Mouse (Mus musculus) limb, embryonic 11.5 days (tissue): ENCODE data around the gene Wdfy2. TPM values are rescaled to one million over a fixed set of nuclear protein-coding genes. Genes with fewer than 3 reads are reported as not detected.
"Not testable (repeated sequence)": the region's sequence is repeated elsewhere in the genome, so short reads cannot be mapped to it uniquely, and the experiment has no call there.

Experiments
- ATAC-seq: fragments of 200-750 bp; cut with Nextera tagmentation; 2 replicates; pipeline ENCODE4 v1.8.0; 2017; ENCODE audit warnings: low read depth; ENCODE audit not compliant: insufficient number of reproducible peaks, low FRiP score, low TSS enrichment
- DNase-seq: peaks from one replicate; pipeline ENCODE4 v3.0.0-alpha.2; 2015; ENCODE audit warnings: low spot score
- H3K27ac ChIP-seq: fragments of 300-500 bp; sonication (generic); replicated peaks from 2 replicates; pipeline ENCODE4 v1.5.1; 2014; ENCODE audit warnings: low read depth, mild to moderate bottlenecking, low read length
- H3K27me3 ChIP-seq: fragments of 300-500 bp; sonication (generic); 2 replicates; pipeline ENCODE4 v1.6.1; 2014; ENCODE audit warnings: mild to moderate bottlenecking, low read length, mixed read lengths; ENCODE audit not compliant: control insufficient read depth, insufficient read depth
- H3K36me3 ChIP-seq: fragments of 300-500 bp; sonication (generic); 2 replicates; pipeline ENCODE4 v1.6.1; 2014; ENCODE audit warnings: mild to moderate bottlenecking, low read length, moderate library complexity, mixed read lengths; ENCODE audit not compliant: control insufficient read depth, insufficient read depth
- H3K4me1 ChIP-seq: fragments of 300-500 bp; sonication (generic); 2 replicates; pipeline ENCODE4 v1.6.1; 2014; ENCODE audit warnings: low read length, mixed read lengths; ENCODE audit not compliant: control insufficient read depth, insufficient read depth
- H3K4me2 ChIP-seq: fragments of 300-500 bp; sonication (generic); 2 replicates; pipeline ENCODE4 v1.6.1; 2014; ENCODE audit warnings: low read depth, mild to moderate bottlenecking, moderate library complexity; ENCODE audit not compliant: severe bottlenecking
- H3K4me3 ChIP-seq: fragments of 300-500 bp; sonication (generic); 2 replicates; pipeline ENCODE4 v1.5.1; 2014; ENCODE audit warnings: low read depth, low read length
- H3K9ac ChIP-seq: fragments of 300-500 bp; sonication (generic); 2 replicates; pipeline ENCODE4 v1.6.1; 2014; ENCODE audit warnings: mild to moderate bottlenecking, low read length
- H3K9me3 ChIP-seq: fragments of 300-500 bp; sonication (generic); 2 replicates; pipeline ENCODE4 v1.6.1; 2016; ENCODE audit warnings: low read length; ENCODE audit not compliant: control insufficient read depth
- WGBS: fragments of 180-500 bp; shearing (Covaris S2); extraction: QIAGEN DNeasy Blood & Tissue Kit; methylation state at CpG from one replicate; pipeline ENCODE4 v1.1.7; 2014; 5-methylcytosine and 5-hydroxymethylcytosine counted together
- polyA plus RNA-seq: library from polyadenylated mRNA; unstranded; fragments of >200 nt; fragmentation: Nextera tagmentation; extraction: Ambion mirVana; gene quantifications from 2 replicates; pipeline ENCODE4 v1.2.1, GENCODE M21; 2014

The Wdfy2 gene
- polyA plus RNA-seq, 1 experiment from 2014 or later = 12.0 TPM

GRCm38 (mm10) chr14:62885146-62885545 is 47.7 kb downstream of the Wdfy2 start:
- Histone ChIP-seq H3K27ac (no peak overlapping the region), H3K9me3 (no peaks in the 10 kb centered on the region), H3K4me1 (no peaks in the 10 kb centered on the region), H3K4me2 (no peak overlapping the region; the same call in 1 of the 2 replicates), H3K9ac (no peak overlapping the region), H3K27me3 (no peaks in the 10 kb centered on the region), H3K4me3 (no peak overlapping the region), H3K36me3 (no peaks in the 10 kb centered on the region)
- 97% methylated on average over 2 of the region's 2 CpGs for WGBS
- ATAC-seq = no peak
- DNase-seq = no peak

- no peak overlapping the region for H3K27ac ChIP-seq
- H3K4me1 ChIP-seq = no peaks in the 10 kb centered on the region
- H3K9ac ChIP-seq = no peak overlapping the region
- 91% methylated on average over 3 of the region's 3 CpGs for WGBS
- no peaks in the 10 kb centered on the region for H3K9me3 ChIP-seq
- no peak for ATAC-seq
- no peak overlapping the region for H3K4me2 ChIP-seq
- no peaks in the 10 kb centered on the region for H3K27me3 ChIP-seq
- H3K36me3 ChIP-seq = no peaks in the 10 kb centered on the region
- DNase-seq = no peak
- H3K4me3 ChIP-seq = no peak overlapping the region
Observed at GRCm38 (mm10) chr14:62891401-62891800, 53.9 kb downstream of the Wdfy2 start.

DNA sequence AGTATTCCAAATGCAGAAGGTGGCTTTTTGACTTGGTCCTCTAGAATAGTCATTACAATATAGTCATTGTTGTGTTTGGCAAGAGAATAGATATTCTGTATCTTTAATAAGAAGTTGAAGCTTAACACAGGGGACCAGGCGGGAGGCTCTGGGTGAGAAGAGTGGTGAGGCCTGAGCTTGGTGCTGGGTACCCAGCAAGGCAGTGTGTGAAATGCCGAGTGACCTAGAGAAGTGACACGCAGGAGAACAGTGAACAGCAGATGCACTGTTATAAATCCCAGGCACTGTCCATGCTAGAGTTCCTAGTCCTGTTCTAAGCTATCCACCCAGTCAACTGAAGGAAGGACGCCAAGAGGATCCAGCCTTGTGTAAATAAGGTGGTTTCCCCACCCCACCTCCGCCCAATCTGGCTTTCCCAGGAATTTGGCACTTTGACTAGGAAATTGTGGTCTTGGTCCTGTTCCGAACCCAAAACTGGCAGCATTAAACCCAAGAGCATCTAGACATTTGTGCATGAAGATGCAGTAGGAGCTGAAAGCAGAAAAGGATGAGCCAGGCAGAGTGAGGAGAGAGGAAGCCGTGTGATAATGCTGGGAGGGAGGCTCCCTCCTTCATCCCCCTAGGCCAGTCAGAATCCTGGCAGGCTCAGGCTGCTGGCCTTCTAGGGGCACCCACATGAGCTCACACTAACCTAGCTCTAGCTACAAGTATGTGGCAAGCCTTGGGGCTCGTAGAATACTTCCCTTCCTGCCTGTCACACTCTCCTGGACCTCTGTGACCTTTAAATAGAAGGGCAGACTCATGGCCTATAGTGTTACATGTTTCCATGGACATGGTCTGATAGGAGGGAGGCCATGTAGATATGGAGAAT is 55.5 kb downstream of the Wdfy2 start:
- no peaks in the 10 kb centered on the region for H3K36me3 ChIP-seq
- H3K9ac ChIP-seq = no peak overlapping the region
- ATAC-seq = no peak
- H3K27me3 ChIP-seq = no peaks in the 10 kb centered on the region
- H3K4me1 ChIP-seq = no peaks in the 10 kb centered on the region
- no peak overlapping the region for H3K4me2 ChIP-seq
- DNase-seq = no peak
- H3K27ac ChIP-seq = no peak overlapping the region
- no peaks in the 10 kb centered on the region for H3K9me3 ChIP-seq
- WGBS = 70% methylated on average over 8 of the region's 8 CpGs
- H3K4me3 ChIP-seq = no peak overlapping the region

- not testable (repeated sequence) for H3K36me3 ChIP-seq, DNase-seq, H3K4me2 ChIP-seq, H3K4me3 ChIP-seq, ATAC-seq, H3K27me3 ChIP-seq, H3K4me1 ChIP-seq, H3K27ac ChIP-seq, H3K9ac ChIP-seq, H3K9me3 ChIP-seq
- 48% methylated on average over 5 of the region's 5 CpGs for WGBS
Observed at GRCm38 (mm10) chr14:62893642-62894180, 56.2 kb downstream of the Wdfy2 start.

DNA sequence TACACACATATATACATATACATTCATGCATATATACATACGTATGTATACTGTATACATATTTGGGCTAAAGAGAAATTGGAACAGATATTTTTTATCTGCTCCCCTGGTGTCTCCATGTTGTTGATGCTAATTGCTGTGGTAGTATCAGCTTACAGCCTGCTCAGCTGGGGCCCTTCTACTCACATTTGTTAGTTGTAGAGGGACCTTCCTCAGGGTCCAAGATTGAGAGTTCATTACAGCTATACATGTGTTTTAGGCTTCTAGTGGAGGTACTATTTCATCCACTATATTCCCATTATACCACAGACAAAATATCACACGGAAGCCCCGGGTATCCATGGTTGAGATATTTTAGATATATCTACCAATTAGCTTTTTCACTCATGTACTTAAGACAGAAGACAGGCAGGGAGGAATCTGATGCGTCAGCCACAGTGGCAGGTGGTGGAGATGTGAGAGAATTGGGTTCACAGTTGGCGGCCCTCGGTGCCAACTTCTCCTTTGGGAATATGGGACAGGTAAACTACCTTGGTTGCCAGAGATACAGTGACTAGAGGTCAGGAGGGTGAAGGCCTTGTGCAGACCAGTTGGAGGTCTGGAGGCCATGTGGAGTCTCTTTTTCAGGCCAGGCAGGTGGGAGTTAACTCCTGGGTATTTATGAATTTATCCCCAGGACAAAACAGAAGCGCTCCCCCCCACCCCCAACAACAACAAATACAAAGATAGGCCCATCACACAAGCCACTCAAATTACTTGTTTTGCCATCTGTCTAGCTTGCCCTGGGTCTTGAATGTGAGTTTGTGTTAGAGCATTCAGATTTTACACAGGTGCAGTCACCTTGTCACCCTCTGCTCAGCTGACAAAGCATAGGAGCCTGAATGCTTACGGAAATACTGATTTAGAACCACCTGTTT is 57.7 kb downstream of the Wdfy2 start:
- no peak for DNase-seq
- 93% methylated on average over 8 of the region's 8 CpGs for WGBS
- no peaks in the 10 kb centered on the region for H3K27me3 ChIP-seq
- no peaks in the 10 kb centered on the region for H3K36me3 ChIP-seq
- no peak for ATAC-seq
- no peaks in the 10 kb centered on the region for H3K4me1 ChIP-seq
- no peak overlapping the region for H3K4me3 ChIP-seq
- H3K9me3 ChIP-seq = no peaks in the 10 kb centered on the region
- no peak overlapping the region for H3K9ac ChIP-seq
- H3K4me2 ChIP-seq = no peak overlapping the region
- H3K27ac ChIP-seq = no peak overlapping the region

DNA sequence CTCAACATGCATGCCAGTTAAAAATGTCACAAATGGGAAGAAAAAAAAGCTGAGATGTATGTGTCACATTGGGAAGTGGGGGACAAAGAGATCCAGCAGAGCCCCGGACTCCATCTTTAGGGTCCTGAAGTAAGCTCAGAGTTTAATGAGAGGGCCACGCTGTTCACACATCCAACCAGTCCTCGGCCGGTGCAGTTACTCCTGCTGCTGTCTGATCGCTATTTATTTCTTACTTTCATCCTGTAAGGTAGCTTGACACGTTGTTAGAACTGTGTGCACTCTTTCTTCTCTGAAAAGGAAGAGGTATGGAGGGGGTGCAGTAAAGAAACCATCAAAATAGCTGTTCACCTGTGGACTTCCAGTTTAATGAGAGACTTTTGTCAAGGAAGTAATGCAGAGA is 60.6 kb downstream of the Wdfy2 start:
- Histone ChIP-seq H3K27me3 (no peaks in the 10 kb centered on the region), H3K36me3 (no peaks in the 10 kb centered on the region), H3K4me2 (no peak overlapping the region), H3K4me3 (no peak overlapping the region), H3K27ac (no peak overlapping the region), H3K9ac (no peak overlapping the region), H3K4me1 (no peaks in the 10 kb centered on the region), H3K9me3 (no peaks in the 10 kb centered on the region)
- DNase-seq = no peak
- WGBS = 86% methylated on average over 6 of the region's 6 CpGs
- no peak for ATAC-seq

- H3K9me3 ChIP-seq = no peaks in the 10 kb centered on the region
- no peaks in the 10 kb centered on the region for H3K36me3 ChIP-seq
- H3K9ac ChIP-seq = no peak overlapping the region
- H3K27me3 ChIP-seq = no peaks in the 10 kb centered on the region
- H3K4me1 ChIP-seq = no peaks in the 10 kb centered on the region
- no peak overlapping the region for H3K4me3 ChIP-seq
- WGBS = 90% methylated on average over 2 of the region's 2 CpGs
- no peak for DNase-seq
- no peak overlapping the region for H3K4me2 ChIP-seq
- no peak overlapping the region for H3K27ac ChIP-seq
- ATAC-seq = no peak
Observed at GRCm38 (mm10) chr14:62907888-62908287, 70.4 kb downstream of the Wdfy2 start.

DNA sequence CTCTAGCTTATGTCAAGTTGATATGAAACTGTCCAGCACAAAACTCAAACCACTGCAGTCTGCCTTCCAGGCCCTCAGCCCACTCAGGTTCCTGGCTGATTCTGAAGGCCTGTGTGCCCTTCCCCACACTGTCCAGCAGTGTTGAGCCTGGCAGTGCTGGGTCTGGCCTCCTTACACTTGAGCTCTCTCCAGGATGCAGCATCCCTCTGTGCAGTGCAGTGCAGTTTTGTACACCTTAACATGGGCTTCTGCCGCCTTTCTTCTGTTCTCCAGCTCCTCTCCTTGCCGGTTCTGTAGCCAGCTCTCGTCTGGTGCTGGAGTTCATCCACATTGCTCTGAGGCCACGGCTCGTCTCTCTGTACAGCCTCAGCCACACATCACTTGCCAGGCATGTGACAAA is 71.1 kb downstream of the Wdfy2 start:
- Histone ChIP-seq H3K9me3 (no peaks in the 10 kb centered on the region), H3K9ac (no peak overlapping the region), H3K36me3 (no peaks in the 10 kb centered on the region), H3K27ac (no peak overlapping the region), H3K4me3 (no peak overlapping the region), H3K4me1 (no peaks in the 10 kb centered on the region), H3K27me3 (no peaks in the 10 kb centered on the region), H3K4me2 (no peak overlapping the region)
- ATAC-seq (no peak), DNase-seq (no peak)
- WGBS = 84% methylated on average over 5 of the region's 5 CpGs
